Mouse (Mus musculus) bone marrow macrophage, adult 2 months (primary cell): ENCODE measurements around the gene Rufy1. TPM values are rescaled to one million over a fixed set of nuclear protein-coding genes. Genes with fewer than 3 reads are reported as not detected.

Experiments
- H3K27ac ChIP-seq: 2 replicates; pipeline ENCODE4 v1.5.1; 2012; ENCODE audit warnings: low read depth, low read length; ENCODE audit not compliant: insufficient read depth
- H3K4me1 ChIP-seq: 2 replicates; pipeline ENCODE4 v1.6.1; 2012; ENCODE audit warnings: low read length; ENCODE audit not compliant: control insufficient read depth, insufficient read depth
- H3K4me3 ChIP-seq: 2 replicates; pipeline ENCODE4 v1.5.1; 2012; ENCODE audit warnings: mild to moderate bottlenecking, low read length, moderate library complexity; ENCODE audit not compliant: insufficient read depth
- CTCF ChIP-seq: IDR thresholded peaks from 2 replicates; pipeline ENCODE4 v1.5.1; 2012; ENCODE audit warnings: low read depth, mild to moderate bottlenecking, low read length, moderate library complexity
- POLR2A ChIP-seq: IDR thresholded peaks from 2 replicates; pipeline ENCODE4 v1.6.1; 2012; ENCODE audit warnings: mild to moderate bottlenecking, low read depth, low read length, borderline replicate concordance
- polyA plus RNA-seq: library from polyadenylated mRNA; stranded (reverse); fragments of >200 nt; gene quantifications from 2 replicates; pipeline ENCODE4 v1.2.4, GENCODE M21; 2012; ENCODE audit not compliant: missing spikeins, insufficient read depth, insufficient read length

Rufy1 gene
- polyA plus RNA-seq, result 38.7 and 42.3 TPM in 2 replicates

GRCm38 (mm10) chr11:50430277-50431133 lies at the start of gene Rufy1:
Gene Rufy1 (minus strand): TSS chr11:50431125.
- peaks cover 13% of the 10 kb centered on the region for H3K4me1 ChIP-seq
- TF ChIP-seq CTCF (no peak), POLR2A (no peak)
- H3K4me3 ChIP-seq, result peak within 1 kb of the TSS; percentile 84
- peak within 1 kb of the TSS; percentile 90 for H3K27ac ChIP-seq

DNA sequence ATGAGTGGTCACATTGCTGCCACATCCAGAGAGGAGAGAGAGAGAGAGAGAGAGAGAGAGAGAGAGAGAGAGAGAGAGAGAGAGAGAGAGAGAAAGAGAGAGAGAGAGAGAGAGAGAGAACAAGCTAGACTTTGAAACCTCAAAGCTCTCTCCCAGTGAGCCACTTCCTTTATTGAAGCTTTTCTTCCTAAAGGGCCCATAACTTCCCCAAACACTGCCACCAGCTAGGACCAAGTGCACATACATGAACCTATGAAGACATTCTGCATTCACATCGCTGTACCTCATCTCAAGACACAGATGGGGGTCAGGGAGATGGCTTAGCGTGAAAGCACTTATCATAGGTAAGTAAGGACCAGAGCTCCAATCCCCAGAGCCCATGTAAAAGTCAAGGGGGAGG lies 47.1 kb upstream of the Rufy1 start:
- TF ChIP-seq POLR2A, result no peak
- no peak overlapping the region for H3K4me3 ChIP-seq
- peaks cover 12% of the 10 kb centered on the region for H3K4me1 ChIP-seq
- H3K27ac ChIP-seq, result no peak overlapping the region

DNA sequence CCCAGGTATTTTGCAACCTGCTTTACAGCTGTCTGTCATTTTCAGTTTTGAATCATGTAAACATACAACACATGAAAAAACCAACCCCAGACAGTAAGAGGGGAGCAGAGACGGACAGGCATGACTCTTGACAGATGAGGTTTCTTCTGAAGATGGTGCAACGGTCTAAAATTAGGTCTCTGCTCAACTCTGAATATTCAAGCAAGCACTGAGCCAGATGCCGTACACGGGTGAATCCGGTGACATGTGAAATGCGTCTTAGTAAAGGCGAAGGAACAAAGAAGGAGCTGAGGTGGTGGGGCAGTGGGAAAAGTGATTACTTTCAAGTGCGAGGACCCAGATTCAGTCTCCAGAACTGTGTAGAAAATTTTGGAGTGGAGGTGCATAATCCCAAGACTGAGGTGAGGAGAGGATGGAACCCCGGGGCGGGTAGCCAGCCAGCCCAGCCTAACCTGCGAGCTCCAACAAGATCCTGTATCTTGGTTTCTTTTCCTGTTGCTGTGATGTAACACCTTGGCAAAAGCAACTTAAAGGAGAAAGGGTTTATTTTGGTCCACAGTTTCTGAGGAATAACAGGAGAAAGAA lies 46.7 kb upstream of the Rufy1 start:
- Histone ChIP-seq H3K4me1 (peaks cover 12% of the 10 kb centered on the region), H3K27ac (no peak overlapping the region), H3K4me3 (no peak overlapping the region)
- TF ChIP-seq CTCF (no peak), POLR2A (no peak)

GRCm38 (mm10) chr11:50476971-50477370 lies 46.0 kb upstream of the Rufy1 start:
- peaks cover 12% of the 10 kb centered on the region for H3K4me1 ChIP-seq

DNA sequence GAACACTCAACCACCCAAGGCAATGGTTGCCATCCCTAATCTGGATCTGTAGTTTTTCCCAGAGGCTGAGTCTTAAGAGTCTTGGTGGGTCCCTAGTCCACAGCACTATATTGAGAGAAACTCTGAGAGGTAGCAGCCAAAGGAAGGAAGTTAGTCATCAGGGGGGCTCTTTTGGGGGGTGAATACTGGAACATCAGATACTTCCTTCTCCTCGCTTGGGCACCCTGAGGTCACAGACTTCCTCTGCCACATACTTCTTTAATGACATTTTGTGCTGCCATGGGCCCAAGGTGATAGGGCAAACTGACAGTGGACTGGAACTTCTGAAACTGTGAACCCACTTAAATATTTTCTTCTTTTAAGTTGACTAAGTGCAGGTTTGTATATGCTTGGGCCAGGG lies 43.0 kb upstream of the Rufy1 start:
- Histone ChIP-seq H3K4me1 (peaks cover 12% of the 10 kb centered on the region), H3K4me3 (no peak overlapping the region), H3K27ac (no peak overlapping the region)
- TF ChIP-seq POLR2A, result no peak
- TF ChIP-seq CTCF, result no peak

More at GRCm38 (mm10) chr11:50476971-50477370, 46.0 kb upstream of the Rufy1 start:
- TF ChIP-seq POLR2A, result no peak
- TF ChIP-seq CTCF, result no peak
- no peak overlapping the region for H3K4me3 ChIP-seq
- H3K27ac ChIP-seq, result no peak overlapping the region

DNA sequence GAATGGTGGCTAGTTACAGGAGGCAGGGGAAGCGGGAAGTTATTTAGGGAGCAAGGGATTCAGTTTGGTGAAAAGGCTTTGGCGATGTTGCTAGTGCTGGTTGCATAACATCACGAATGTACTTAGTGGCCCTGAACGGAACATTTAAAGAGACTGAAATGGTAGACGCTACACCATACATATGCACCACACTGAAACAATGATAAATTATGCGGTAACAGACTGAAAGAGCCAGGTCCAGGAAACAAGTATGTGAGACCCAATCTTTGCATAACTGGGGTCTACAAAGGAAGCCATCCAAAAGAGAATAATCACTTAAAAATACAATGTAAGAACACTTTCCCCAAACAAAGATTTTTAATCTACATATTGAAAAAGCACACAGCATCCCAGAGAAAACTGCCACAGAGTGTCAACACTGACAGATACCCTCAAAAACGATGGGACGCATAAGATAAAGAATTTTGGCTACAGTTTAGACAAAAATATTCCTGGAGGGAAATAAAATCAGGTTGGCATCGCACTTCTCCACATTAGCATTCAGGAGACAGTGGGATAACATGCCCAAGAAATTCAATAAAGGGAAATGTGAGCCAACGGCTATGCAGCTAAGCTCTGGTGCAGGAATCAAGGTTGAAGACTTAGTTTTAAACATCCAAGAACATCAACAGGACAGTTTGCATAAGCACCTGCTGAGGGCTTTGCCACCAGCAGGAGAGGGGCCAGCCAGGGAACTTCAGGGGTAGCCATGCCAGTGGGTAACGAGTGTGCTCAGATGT lies 41.4 kb upstream of the Rufy1 start:
- Histone ChIP-seq H3K27ac (no peak overlapping the region), H3K4me3 (no peak overlapping the region), H3K4me1 (peaks cover 5% of the 10 kb centered on the region)
- TF ChIP-seq CTCF (no peak), POLR2A (no peak)

- TF ChIP-seq CTCF (no peak), POLR2A (no peak)
- Histone ChIP-seq H3K4me3 (no peak overlapping the region), H3K4me1 (no peaks in the 10 kb centered on the region), H3K27ac (no peak overlapping the region)
Measured at GRCm38 (mm10) chr11:50461481-50461880, 30.6 kb upstream of the Rufy1 start.

DNA sequence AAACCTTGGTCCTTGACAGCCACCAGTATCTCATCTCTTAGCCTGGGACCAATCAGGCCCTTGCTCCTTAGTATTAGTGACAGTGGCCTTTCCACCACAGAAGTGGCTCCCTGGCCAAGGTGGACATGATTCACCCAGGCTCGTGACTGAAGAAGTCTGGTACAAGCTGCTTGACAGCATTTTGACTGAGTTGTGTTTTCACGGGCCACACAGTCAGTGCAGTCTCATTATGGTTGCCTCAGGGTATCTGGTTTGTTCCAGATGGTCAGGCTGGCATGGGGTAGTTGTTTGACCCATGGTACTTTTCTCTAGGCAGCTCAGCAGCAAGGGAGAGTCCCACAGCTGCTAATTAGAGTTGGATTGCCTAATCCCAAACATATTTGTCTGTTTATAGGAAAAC lies 28.3 kb upstream of the Rufy1 start:
- TF ChIP-seq CTCF, result no peak
- TF ChIP-seq POLR2A, result no peak
- Histone ChIP-seq H3K27ac (no peak overlapping the region), H3K4me1 (no peaks in the 10 kb centered on the region), H3K4me3 (no peak overlapping the region)

- Histone ChIP-seq H3K27ac (no peak overlapping the region), H3K4me3 (no peak overlapping the region), H3K4me1 (no peaks in the 10 kb centered on the region)
- TF ChIP-seq POLR2A (no peak), CTCF (no peak)
Measured at GRCm38 (mm10) chr11:50457111-50457911, 26.4 kb upstream of the Rufy1 start.
